Mouse (Mus musculus) R1 (cell line): ENCODE data around the gene Xirp1.
"Not testable (repeated sequence)": the region's sequence is repeated elsewhere in the genome, so short reads cannot be mapped to it uniquely, and the experiment has no call there.

Experiments used
- DNase-seq: peaks from one replicate; pipeline ENCODE4 v3.0.0-alpha.2; 2018; ENCODE audit warnings: low read depth, low spot score

Xirp1 gene

DNA sequence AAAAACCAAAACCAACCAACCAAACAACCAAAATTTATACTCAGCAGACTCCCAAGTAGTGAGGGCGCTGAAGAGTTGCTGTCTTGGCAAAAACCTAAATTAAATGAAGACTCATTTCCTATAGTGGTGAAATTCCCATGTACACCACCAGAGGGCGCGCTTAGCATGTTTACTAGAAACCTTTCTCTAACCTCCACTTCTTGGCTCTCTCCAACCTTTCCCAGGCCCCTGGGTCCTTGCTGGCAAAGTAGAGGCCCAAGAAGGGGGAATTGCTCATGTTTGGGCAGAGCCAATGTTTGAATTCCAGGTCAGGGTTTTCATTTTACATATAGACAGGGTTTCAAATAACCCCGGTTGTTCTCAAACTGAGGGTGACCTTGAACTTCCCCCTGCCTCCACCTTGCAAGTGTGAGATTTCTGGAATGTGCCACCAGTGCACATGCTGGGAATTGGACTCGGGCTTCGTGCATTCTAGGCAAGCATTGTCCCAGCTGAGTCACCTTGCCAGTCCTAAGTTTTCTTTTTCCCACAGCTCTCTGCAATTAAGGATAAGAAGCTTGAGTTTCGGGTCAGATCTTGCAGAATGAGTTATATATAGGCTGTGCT lies 3.0 kb downstream of the Xirp1 start:
- peak; percentile 84 for DNase-seq

DNA sequence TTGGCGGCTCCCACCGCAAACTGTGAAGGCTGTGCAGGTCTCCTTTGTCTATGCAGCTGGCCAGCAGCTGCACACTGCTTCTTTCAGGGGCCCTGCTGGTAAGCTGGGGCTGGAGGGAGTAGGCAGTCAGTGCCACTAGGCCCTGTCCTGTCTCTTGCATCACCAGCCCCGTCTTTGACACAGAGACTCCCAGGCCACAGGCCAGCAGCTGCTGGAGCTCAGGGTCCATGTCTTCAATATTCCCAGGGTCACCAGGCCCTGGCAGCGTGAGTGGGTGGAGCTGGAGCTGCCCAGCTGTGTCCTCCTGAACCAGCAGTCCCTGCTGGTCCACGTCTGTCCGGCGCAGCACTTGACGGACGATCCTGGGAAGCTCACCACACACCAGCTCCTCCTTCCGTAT lies 6.4 kb downstream of the Xirp1 start:
- no peak for DNase-seq

DNA sequence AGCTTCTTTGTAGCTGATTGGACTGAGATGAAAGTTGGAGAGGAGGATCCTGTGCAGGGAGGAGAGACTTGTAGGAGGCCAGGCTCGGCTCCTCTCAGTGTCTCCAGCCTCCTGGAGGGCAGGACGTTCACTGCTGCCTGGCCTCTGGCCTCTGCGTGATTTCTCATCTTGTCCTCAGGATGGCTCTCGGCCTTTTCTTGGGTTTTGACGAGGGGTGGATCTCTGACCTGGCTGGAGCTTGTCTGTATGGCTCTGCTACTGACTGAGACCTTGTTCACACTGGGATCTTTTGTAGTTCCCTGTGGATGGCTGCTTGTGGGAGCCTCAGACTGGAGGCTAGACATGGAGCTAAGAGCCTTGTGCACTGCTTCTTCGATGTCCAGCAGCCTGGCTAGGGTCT lies 8.6 kb downstream of the Xirp1 start:
- DNase-seq: no peak

DNA sequence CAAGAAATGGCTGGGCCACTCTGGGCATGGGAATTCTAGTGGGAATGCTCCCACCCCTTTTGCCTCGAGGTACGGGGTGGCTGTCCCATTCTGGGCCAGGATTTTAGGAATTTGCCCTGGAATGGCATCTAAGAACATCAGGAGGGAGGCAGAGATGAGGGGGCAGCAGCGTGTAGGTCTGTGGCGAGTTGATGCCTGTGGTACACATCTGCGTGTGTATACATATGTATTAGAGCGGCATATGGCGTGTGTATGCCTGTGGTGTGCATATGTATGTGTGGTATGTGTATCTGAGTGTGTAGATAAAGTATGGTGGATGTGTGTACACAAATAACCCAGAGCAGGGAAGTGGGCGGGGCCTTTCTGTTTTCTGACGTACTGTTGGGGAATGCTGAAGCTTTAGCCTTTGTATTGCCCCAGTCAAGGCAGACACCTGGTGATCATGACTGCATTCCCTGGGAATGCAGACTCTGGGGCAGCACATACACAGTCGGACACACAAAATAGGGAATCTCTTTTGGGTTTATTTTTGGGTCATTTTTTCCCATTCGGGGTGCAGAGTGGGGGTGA lies 10.1 kb downstream of the Xirp1 start:
- peak; percentile 77 for DNase-seq

DNA sequence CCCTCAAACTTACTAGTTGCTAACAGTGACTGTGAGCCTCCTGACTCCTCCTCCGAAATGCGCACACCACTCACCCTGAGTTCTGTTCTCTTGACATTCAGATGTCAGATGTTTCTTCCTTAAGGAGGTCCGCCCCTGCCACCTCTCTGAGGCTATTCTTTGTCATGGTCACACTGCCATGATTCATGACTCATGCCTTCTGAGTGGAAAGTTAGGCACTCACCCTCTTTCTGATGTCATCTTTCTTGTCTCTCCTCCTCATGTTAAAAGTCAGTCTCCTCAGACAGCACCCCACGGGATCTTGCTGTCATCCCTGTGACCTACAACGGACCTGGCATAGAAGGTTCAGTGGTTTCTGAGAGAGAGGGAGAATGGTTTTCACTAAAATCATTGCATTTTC lies 10.6 kb downstream of the Xirp1 start:
- peak; percentile 21 for DNase-seq

DNA sequence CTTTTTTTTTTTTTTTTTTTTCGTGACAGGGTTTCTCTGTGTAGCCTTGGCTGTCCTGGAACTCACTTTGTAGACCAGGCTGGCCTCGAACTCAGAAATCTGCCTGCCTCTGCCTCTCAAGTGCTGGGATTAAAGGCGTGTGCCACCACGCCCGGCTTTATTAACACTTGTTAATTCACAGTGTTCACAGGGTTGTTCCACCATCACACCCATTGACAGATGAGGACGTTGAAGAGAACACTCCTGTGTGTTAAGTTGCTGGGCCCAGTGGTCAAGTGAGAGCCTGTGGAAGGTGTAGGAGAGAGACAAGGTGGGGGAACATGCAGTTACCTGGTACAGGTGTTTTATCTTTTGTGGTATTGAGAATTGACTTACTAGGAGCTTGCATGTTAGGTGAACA lies 11.2 kb downstream of the Xirp1 start:
- DNase-seq: not testable (repeated sequence)

DNA sequence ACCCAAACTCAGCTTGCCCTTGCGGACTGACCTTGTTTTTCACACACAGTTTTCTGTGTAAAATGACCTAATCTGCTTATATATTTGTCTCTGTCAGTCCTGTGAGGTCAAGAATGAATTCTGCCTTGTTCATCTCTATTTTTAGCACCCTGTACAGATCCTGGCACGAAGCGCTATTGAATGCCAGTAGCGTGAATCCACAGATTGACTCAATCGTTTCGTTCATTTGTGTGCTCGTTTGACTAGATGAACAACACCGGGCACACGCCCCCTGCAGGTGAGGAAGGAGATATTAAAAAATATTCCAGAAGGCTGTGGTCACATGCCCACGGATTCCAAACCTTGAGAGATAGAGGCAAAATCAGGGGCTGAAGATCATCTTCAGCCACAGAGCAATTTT lies 11.9 kb downstream of the Xirp1 start:
- peak; percentile 93 for DNase-seq

DNA sequence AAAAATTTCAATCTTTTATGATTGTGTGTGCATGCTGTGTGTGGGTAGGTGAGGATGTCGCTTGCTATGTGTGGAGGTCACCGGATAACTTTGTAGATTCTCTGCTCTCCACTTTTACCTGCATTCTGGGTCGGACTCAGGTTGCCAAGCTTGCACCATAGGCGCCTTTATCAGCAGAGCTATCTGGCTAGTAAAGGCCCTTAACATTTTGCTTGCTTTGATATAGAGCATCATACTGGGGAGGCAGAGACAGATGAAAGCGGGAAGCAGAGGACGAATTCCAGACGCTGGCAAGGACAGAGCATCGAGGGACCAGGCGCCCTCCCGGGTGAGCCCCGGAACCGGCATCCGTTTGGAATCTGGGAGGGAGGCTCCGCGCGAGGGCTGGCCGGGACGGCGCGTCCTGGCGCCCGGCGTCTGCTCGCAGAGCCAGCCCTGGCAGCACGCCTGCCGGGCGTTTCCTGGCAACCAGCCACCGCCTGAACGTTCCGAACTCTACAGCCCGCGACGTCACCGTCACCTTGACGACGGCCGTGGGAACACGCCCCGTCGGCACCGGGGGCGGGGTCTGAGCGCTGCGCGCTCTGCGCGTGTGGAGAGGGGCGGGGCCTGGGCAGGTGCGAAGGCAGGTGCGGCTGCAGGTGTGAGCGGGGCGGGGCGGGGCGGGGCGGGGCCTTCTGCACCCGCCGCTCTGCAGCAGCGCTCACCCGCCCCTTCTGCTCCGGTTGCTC lies 12.5 kb downstream of the Xirp1 start:
- peak; percentile 94 for DNase-seq

DNA sequence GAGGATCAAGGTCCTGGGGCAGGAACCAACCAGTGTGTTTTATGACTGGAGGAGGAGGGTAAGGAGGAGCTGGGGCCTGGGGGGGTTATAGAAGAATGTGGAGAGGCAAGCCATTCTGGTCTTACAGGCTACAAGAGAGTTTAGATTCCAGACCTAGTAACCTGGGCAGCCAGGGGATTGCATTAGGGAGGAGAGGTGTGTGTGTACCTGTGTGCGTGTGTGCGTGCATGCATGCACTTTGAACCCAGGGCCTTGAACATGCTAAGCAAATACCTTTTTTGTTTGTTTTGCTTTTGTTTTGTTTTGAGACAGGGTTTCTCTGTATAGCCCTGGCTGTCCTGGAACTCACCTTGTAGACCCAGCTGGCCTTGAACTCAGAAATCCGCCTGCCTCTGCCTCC lies 13.5 kb downstream of the Xirp1 start:
- no peak for DNase-seq

DNA sequence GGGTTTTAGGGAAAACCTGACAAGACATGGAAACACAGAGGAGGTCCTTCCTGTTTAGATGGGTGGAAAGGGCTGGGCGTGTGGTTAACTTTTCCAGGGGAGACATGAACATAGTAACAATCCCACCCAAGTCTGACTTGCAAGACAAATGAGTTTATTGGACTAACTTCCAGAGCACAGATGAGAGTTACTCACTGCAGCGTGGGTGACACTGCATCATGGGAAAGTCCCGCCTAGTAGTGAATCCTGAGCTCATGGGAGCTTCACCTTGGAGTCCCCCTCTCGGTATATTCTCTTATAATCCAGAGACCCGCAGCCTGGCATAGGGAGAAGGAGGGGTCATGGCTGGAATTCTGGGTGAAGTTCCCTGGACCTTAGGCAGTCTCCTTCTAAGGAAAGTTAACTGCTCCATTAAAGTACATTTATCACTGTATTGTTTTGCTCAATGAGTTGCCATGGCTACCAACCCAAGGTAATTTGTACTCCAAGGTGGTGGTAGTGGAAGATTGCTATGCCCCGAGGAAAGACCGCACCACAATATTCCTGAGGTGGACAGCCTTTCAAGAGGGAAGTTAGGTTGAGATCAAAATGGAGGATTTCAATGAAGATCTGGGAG lies 14.1 kb downstream of the Xirp1 start:
- DNase-seq: no peak

DNA sequence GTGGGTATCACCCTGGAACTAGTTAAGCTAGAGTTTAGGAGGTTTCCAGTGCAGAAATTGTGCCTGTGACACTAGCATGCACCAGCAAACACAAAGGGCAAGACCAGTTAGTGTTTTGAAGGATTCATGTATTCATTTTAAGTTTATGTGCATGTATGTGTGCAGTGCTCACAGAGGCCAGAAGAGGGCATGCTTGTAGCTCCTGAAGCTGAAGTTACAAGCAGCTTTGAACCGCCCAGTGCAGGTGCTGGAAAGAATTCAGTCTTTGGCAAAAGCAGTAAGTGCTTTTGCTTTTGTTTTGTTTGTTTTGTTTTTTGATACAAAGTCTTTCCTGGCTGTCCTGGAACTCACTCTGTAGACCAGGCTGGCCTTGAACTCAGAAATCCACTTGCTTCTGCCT lies 15.6 kb downstream of the Xirp1 start:
- DNase-seq: peak; percentile 85

DNA sequence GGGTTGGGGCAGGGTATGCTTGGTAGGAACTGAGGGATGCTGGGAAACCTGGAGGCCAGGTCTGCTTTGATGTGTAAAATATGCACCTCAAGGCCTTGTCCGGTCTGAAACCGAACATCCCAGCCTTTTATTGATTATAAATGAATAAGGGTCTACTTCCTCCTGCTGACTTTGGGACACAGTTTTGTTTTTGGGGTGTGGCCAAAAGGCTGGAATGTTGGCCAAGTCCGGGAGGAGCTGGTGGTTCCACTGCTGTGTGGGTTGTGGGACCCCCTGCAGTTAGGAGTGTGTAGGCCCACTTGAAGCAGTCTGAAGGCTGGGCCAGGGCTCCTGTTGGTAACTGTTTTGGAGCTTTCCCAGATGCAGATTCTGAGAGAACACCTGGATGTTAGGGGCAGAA lies 17.5 kb downstream of the Xirp1 start:
- DNase-seq: peak; percentile 97

DNA sequence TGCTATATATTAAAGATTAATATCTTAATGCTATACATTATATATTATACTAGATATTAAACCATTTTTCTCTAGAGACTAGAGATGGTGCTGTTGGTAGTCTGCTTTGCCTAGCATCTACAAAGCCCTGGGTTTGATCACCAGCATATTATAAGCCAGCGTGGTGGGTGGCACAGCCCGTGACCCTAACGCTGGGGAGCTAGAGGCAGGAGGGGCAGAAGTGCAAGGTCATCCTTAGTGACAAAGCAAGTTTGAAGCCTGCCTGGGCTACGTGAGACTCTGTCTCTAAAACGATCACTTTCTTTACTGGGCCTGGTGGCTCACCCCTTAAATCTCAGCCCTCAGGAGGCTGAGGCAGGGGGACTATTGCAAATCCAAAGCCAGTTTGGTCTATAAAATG lies 20.5 kb downstream of the Xirp1 start:
- DNase-seq: no peak

DNA sequence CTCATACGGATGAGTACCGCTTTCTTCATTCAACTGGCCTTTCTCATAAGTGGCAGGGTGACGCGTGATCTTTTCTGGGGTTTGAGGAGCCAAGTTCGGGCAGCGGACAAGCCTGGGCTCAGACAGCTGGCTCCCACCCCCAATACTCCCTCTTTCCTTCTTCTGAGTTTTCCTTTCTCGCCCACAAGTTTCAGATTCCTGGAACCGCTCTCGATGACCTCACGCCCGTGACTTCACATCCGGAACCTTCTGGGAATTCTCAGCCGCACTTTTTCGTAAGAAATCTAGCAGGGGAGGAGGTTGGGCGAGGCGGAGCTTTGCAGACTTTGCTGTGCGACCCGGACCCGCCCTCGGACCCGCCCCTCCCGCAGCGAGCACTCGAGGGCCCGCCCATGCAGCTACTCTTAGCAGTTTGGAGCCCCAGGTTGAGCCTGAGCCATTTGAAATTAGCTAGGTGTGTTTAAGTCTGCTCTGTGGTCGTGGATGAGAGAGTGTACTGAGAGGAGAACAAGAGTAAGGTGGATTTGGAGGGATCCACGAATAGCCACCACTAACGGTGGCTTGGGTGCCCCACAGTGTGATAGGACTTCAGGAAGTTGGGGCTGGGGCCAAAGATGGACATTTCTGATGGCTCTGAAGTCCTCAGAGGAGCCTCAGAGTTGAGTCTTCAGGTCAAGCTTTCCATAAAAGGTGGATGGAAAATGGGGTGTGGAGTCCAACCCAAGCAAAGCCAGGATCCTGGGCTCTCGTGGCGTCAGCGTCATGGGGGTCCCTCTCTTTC lies 21.3 kb downstream of the Xirp1 start:
- DNase-seq: peak; percentile 97

DNA sequence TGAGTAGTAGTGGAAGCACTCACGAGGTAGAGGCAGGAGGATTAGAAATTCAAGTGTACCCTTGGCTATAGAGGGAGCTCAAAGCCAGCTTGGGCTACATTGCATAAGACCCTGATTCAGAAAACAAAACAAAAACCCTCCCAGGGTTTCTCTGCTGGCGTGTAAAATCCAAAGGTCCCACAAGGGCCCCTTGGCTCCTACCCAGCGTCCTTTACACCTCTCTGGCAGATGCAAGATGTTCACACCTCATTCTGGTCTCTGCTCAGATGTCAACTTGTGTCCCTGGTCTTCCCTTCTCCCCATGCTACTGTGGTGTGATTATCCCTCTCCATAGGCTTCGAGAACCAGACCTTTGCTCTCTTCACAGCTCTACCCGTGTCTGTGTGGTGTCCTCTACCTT lies 22.6 kb downstream of the Xirp1 start:
- DNase-seq: no peak

DNA sequence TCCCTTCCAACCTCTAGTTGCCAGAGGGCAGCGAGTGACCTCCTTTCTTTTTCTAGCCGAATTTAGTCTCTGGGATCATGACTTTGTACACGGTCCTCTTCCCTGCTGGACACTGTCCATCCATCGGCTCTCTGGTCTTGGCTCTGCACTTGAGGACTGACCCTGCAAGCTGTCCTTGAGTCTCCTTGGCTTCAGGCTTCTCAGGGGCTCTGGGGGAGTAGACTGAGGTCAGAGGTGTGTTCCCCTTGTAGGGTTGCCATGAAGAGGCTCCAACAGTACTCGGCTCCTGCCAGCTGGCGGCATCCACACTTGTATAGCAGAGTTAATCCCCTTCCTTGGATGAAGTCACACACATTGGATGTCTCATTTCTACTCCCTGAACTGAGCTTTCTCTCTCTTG lies 23.8 kb downstream of the Xirp1 start:
- DNase-seq: no peak

DNA sequence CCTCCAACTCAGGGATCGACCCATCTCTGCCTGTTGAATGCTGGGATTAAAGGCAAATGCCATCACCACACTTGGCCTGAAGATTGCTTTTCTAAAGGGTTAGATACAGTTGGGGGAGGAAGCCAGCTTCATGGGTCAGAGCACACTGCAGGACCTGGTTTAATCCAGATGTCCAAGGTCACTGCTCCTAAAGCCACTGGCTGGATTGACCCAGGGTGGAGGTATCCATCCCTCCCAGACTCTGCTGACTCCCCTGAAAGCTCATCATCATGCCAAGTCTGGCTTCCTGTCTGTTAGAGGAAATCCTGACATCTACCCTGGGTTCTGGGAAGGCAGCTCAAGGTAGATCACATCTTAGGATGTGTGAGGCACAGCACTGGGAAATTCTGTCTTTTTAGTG lies 24.6 kb downstream of the Xirp1 start:
- no peak for DNase-seq

DNA sequence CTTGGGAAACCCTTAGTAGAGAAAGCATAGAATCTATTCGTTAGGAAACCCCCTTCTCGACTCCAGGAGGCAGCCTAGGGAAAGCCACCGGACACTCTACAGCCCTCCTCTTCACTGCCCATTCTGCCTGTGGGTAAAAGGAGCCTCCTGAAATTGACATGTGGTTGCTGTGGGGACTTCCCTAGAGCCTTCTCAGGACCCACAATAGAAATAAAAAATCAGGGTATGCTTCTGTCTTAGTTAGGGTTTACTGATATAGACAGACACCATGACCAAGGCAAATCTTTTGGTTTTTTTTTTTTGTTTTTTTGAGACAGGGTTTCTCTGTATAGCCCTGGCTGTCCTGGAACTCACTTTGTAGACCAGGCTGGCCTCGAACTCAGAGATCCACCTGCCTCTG lies 27.3 kb downstream of the Xirp1 start:
- no peak for DNase-seq

DNA sequence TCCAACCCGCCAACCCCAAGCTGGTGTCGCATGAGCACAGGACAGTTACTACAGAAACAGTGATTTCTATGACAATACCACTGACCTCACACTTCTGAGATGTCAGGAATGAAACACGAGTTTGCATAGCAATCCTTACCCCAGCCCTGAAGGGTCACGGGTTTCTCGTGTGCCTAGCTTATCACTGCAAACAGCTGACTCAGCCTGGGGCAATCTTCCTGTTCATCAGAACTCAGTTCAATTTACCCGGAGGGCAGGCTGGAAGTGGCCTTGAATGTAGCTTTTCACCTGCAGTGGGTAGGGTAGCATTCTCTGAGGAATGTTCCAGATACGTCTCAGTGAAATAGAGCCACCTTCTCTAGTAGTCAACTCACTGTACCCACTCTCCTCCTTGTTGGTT lies 29.2 kb downstream of the Xirp1 start:
- peak; percentile 58 for DNase-seq

DNA sequence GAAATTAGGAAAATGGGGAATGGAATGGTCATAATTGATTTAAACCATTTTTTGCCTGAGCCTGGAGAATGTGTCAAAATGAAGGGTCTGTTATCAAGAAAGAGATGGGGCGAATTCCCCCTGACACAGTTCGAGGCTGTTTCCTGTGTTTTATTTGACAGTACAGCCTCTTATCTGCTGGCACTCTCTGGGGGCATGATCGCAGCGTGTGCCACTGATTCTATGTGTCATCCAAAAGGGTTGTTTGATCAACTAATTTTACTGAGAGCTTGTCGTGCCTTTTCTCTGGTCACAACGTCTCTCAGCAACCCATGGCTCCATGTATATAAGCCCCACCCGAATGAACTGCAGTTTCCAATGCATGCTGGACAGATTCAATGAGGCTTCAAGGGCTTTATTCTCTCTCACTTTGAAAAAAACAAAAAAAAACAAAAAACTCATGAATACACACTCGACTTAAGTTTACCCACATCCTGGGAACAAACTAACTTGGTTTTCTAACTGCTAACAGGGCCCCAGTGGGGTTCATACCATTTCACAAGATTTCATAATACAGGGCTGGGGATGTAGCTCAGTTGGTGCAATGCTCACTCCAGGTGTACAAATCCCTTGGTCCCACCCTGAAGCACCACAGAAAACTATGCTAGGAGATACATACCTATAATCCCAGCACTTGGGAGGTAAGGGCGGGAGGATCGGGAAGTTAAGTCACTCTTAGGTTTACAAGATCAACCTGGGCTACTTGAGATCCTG lies 30.1 kb downstream of the Xirp1 start:
- no peak for DNase-seq

DNA sequence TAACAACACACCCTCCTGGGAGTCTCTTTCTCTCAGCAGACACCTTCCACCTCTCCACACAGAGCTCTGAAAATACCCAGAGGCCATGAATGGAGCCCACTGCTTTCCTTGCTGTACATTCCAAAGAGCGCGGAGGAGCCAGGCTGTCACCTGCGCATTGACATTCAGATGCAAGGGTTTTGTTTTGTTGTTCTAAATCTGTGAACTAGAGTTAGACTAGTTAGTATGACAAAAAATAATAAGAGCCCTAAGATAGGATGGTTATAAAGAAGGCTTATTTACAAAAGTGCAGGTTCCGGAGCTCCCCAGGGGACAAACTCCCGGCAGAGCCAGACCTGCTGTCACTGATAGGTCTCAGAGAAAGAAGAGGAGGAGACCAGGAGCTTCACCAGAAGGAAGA lies 32.1 kb downstream of the Xirp1 start:
- DNase-seq: peak; percentile 95
